Mouse (Mus musculus) lung, postnatal 0 days (tissue): ENCODE results near the gene Adh6b.
A peak's percentile ranks its signal among the peaks of the same experiment; 100 is the strongest.

Source experiments
- CTCF ChIP-seq: IDR thresholded peaks from 2 replicates; pipeline ENCODE4 v1.5.1; 2016; ENCODE audit warnings: antibody characterized with exemption, mild to moderate bottlenecking
- EP300 ChIP-seq: IDR thresholded peaks from 2 replicates; pipeline ENCODE4 v1.6.1; 2016; ENCODE audit warnings: antibody characterized with exemption, mild to moderate bottlenecking, control low read depth

GRCm38 (mm10) chr3:138316908-138317472, 24.6 kb upstream of the Adh6b start:
- TF ChIP-seq CTCF = no peak
- peak; percentile 70 for TF ChIP-seq EP300
